In the genomic region with DNA sequence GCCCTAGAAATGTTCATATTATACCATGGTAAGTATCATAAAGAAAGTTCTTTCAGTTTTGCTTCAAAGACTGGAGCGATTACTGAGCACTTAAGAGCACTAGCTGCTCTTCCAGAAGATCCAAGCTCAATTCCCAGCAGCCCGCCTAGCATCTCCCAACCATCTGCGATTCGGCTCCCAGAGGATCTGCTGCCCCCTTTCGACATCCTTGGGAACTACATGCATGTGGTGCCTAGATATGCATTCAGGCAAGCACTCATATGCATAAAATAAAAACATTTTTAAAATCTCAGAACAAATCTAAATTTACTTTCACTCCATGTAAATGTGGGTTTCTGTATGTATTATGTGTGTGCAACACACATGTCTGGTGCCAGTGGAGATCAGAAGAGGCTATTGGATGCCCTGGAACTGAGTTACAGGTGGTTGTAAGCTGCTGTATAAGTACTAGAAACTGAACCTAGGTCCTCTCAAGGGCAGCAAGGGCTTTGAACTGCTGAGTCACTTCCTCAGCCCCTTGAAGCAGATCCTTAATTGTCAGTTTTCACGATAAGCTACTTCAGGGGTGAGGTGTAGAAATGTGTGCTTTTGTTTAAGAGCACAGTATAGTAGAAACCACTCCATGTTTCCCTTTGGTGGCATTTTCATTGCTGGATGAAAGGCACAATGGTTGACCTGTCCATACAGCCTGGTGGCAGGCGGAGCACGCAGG, we compare ENCODE assay signal across 15 mouse cellular contexts.
DNase-seq lines count a peak whose midpoint lies in the region; ATAC-seq and TF ChIP-seq lines count a peak whose summit lies in the region.
"Had no signal": no experiment of that assay in that cellular context is flagged by ENCODE, and none has a peak within 500 bp of the region (broad histone marks: within the 10 kb centered on the region; RNA-seq: fewer than 3 reads in every experiment).

No protein-coding gene starts in this region.

- ATAC-seq in lung, postnatal 0 days: no peak
- no peak for ATAC-seq in Patski
- ATAC-seq: forebrain, embryonic 16.5 days had no signal

- H3K4me3 ChIP-seq in gastrocnemius, adult 2 months: no peak overlapping the region
- no peak overlapping the region for H3K4me3 ChIP-seq in lung, postnatal 0 days (ENCODE audit: low read depth, low read length)
- H3K4me3 ChIP-seq: heart, embryonic 15.5 days; hindbrain, embryonic 15.5 days; limb, embryonic 15.5 days had no signal

- in situ Hi-C loops in Patski (cut with MboI; ENCODE audit: low pct_unique_long_range_greater_than_20kb): no loop called here

- POLR2A ChIA-PET in Patski (lab: Charles Lee): no interaction called here

- H3K27ac ChIP-seq in gastrocnemius, adult 2 months: no peak overlapping the region
- no peak overlapping the region for H3K27ac ChIP-seq in lung, postnatal 0 days (ENCODE audit: low read length)
- H3K27ac ChIP-seq: heart, embryonic 15.5 days; hindbrain, embryonic 15.5 days; kidney, postnatal 0 days; limb, embryonic 15.5 days had no signal

- H3K4me1 ChIP-seq in lung, postnatal 0 days (ENCODE audit: insufficient read depth, low read depth, low read length): no peaks in the 10 kb centered on the region
- H3K4me1 ChIP-seq: heart, embryonic 15.5 days; hindbrain, embryonic 15.5 days; limb, embryonic 15.5 days had no signal

- H3K9ac ChIP-seq in lung, postnatal 0 days (replicated peaks; ENCODE audit: low read depth): no peak overlapping the region
- H3K9ac ChIP-seq: heart, embryonic 15.5 days; hindbrain, embryonic 15.5 days; limb, embryonic 15.5 days had no signal

- WGBS in lung, postnatal 0 days: 83% methylated on average over 8 of the region's 8 CpGs

- H3K9me3 ChIP-seq in lung, postnatal 0 days (ENCODE audit: low read length): no peaks in the 10 kb centered on the region
- H3K9me3 ChIP-seq: heart, embryonic 15.5 days; hindbrain, embryonic 15.5 days; limb, embryonic 15.5 days had no signal

- H3K36me3 ChIP-seq in lung, postnatal 0 days (ENCODE audit: insufficient read depth, low read length): no peaks in the 10 kb centered on the region
- H3K36me3 ChIP-seq: heart, embryonic 15.5 days; hindbrain, embryonic 15.5 days; limb, embryonic 15.5 days had no signal

- TF ChIP-seq CTCF in gastrocnemius, adult 2 months (IDR thresholded peaks at IDR 0.05): peak; percentile 6; the same call in 1 of the 2 replicates
- TF ChIP-seq CTCF in lung, postnatal 0 days (IDR thresholded peaks at IDR 0.05): peak; percentile 38
- TF ChIP-seq CTCF in Patski (IDR thresholded peaks at IDR 0.05): peak; percentile 21

- intact Hi-C loops in gastrocnemius, adult 2 months (cut with DNase I): no loop called here

- H3K27me3 ChIP-seq in lung, postnatal 0 days (replicated peaks; ENCODE audit: insufficient read depth, low read length): no peaks in the 10 kb centered on the region
- H3K27me3 ChIP-seq in Patski: no peaks in the 10 kb centered on the region
- H3K27me3 ChIP-seq: heart, embryonic 15.5 days; hindbrain, embryonic 15.5 days; limb, embryonic 15.5 days had no signal

- CTCF ChIA-PET in Patski (lab: Charles Lee): no interaction called here

- H3K4me2 ChIP-seq in lung, postnatal 0 days (replicated peaks; ENCODE audit: low read depth, low read length): no peak overlapping the region
- H3K4me2 ChIP-seq: heart, embryonic 15.5 days; hindbrain, embryonic 15.5 days; limb, embryonic 15.5 days had no signal

- no peak for DNase-seq in gastrocnemius, adult 2 months
- DNase-seq in gastrocnemius, postnatal 25 days: no peak
- peak; percentile 24 for DNase-seq in lung, postnatal 0 days (ENCODE audit: low spot score)
- no peak for DNase-seq in lung, postnatal 10 days
- no peak for DNase-seq in Patski (ENCODE audit: low read depth, low spot score)
- DNase-seq in testis, postnatal 14 days (ENCODE audit: low spot score): peak; percentile 9
- DNase-seq in T-cell, adult 2 months (ENCODE audit: low spot score): no peak
- DNase-seq in kidney, adult 11 months: no peak
- DNase-seq: cerebellum, adult 18-20 months; gastrocnemius, postnatal 36 days had no signal

- TF ChIP-seq EP300 in lung, postnatal 0 days (IDR thresholded peaks at IDR 0.05): no peak

Comparison
In these comparisons a context has a peak if more than half of its experiments do, and no peak if none do; other contexts are left out.
1. DNase-seq: peak in lung, postnatal 0 days (single experiment) and testis, postnatal 14 days (single experiment); none in gastrocnemius, adult 2 months (single experiment), gastrocnemius, postnatal 25 days (single experiment), lung, postnatal 10 days (single experiment), Patski (single experiment), T-cell, adult 2 months (single experiment) and kidney, adult 11 months (single experiment).
2. Peak in every context shown above with its lines, with median percentiles within 50 percentile points of each other: CTCF ChIP-seq.